Mouse (Mus musculus) left cerebral cortex, postnatal 25 days (tissue): Measurements from ENCODE around the gene Dclk1. TPM values are rescaled to one million over a fixed set of nuclear protein-coding genes. Genes with fewer than 3 reads are reported as not detected.

Source experiments
- DNase-seq, 2 experiments: peaks; one replicate each; pipeline ENCODE4 v3.0.0; 2022; ENCODE audit warnings: low spot score in 2 of 2, mixed read lengths in 1 of 2
- intact Hi-C: fragments of 180-260 bp; cut with DNase I; formaldehyde crosslinking; loops from one replicate; pipeline ENCODE4 v1.15.1; 2025
- total RNA-seq, 2 experiments: library from RNA; stranded (reverse); gene quantifications; 2 replicates each; pipeline ENCODE4 v1.2.3; 2021

The Dclk1 gene
- total RNA-seq, 2 experiments from 2014 or later: 1,039 to 1,049 TPM

DNA sequence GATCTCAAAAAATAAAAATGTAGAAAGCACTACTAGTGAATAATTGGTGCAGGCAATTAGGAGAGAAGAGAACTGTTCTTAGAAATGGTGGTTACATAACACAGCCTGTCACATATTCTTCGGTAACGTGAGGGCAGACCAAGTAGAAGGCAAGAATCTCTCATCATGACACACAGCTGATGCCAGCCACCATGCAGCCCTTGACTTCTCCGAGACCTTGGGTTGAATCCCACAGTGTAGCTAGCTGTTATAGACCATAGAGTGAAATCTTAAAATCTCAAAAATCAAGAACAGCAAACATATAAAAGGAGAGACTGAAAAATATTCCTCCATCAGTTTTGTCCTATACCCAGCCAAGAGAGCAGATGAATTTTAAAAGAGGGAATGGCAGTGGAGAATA, 189.1 kb downstream of the Dclk1 start:
- intact Hi-C loops: no loop called here
- no peak for DNase-seq

DNA sequence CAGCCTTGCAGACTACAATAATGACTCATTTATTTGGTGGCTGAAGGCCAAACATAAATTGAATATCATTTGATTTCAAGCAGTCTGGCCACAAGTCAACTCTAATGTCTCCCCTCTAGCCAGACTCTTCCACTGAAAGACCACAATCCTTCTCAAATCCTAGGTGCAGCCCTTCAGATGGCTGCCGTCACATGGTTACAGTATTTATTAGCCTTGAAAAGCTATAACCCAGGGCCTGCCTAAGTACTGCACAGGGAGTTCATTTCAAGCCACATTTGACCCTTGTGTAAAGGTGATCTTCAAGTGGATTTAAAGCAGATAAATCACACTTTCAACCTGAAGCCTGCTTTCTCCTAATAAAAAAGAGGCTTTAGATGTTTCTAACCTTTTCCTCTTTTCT, 192.1 kb downstream of the Dclk1 start:
- DNase-seq: no peak
- intact Hi-C loops: no loop called here

DNA sequence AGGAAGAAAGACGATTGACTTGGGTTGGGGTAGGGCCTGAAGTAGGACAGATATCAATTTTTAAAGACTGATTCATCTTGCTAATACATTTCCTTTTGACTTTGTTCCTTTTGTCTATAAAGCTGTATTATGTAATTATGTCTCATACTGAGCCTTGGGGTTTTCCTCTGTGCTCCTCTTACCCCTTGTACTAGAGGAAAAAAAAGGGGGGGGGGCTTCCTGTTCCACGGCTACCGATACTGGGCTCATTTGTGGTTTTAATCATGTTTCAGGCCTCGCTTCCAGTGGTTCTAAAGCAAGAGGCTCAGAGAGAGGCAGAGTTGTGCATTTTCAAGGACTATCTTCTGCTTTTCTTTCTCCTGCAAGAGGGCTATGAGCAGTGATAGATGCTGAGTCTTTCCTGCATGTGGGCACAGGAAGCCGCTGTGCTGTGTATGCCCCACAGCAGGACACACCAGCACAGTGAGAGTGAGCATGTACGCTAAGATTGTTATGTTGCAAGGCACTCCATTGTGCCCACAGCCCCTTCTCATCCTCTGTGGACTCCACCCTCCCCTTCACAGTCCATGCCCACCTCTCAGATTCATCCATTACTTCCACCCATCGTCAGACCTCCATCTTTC, 196.8 kb downstream of the Dclk1 start:
- no peak for DNase-seq
- intact Hi-C loops: no loop called here

DNA sequence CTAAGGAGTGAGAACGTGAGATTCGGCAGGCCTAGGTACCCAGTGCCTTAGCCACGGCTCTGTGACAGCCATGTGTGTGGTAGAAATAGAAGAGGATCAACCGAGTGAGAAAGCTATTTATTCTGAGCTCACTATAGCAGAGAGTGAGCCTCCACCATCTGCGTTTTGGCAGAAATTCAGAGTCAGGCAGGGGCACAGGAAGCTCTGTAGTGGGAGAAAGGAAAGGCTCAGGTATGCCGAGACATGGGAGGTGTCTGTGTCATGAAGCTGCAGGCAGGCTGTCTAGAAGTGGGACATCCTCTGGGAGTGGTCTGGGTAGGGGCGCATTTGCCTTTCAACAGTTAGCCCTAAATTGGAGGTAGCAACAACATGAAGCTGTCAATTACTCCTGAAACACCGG, 198.2 kb downstream of the Dclk1 start:
- intact Hi-C loops: loop anchor here (5.0 kb wide), 1 partner anchor 37 kb away; no protein-coding TSS in a partner anchor
- DNase-seq: peak; percentile 60 to 91

DNA sequence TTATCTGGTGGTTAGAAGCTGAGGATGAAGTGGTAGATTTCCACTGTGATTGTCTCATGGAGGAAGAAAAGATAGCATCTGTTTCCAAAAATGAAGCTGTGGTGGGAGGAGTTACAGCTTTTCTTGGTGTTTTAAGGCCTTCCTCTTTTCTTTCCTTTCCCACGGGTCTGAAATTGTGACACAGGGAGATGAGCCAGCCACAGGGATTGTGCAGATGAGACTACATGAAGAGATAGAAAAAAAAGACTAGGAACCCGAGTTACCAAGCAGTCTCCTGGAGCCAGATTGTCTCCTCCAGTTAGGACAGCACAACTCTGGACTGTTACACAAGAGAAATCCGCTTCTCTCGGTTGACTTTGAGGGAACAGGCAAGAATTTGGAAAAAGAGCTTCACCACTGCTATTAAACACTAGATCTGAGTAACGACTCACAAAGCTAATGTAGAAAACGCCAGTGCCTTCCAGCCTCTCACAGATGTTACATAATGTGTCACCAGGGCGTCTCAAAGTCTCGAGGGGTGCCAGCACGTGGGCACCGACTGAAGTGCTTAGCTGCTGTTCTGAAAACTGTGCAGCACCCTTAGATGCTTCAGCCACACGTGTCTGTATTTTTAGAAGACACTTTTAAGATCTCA, 200.0 kb downstream of the Dclk1 start:
- peak; percentile 70 to 92 for DNase-seq
- intact Hi-C loops: loop anchor here (2.0 to 5.0 kb wide), 4 partner anchors 17 to 35 kb away; no protein-coding TSS in a partner anchor

DNA sequence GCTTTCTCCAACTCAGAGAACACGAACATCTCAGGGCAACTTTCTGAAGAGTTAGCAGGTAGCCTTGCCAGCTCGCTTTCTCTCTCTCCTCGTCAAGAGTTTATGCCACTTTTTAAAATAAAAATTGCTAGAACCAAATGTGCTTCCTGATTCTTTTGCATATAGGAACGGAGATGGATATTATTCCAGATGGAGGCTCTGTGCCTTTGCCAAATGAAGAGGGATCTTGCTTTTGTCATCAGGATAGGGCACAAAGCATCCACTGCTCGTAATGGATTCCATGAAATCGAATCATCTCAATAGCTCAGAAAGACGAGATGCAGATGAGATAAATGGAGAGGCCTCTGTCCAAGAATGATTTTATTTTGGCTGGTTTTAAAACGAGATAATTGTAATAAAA, 201.1 kb downstream of the Dclk1 start:
- intact Hi-C loops: loop anchor here (2.0 to 5.0 kb wide), 4 partner anchors 18 to 34 kb away; no protein-coding TSS in a partner anchor
- DNase-seq: peak in 1 of 2 experiments; percentile 72

DNA sequence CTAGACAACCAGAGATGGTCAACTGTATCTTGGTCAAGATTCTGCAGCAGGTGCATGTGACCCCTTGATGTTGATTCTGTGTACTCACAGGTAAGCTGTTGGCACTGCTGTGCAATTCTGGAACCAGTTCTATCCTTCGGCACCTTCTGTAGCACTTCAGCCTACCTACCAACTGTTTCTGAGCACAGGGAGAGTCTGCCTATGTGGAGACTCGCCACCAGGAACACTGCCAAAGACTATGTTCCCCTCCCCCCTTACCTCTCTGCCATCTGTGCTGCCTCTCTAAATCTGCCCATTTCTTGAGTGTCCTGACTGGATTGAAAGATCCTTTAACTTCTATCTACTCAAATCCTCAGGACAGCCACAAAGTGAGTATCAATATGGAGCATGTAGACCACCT, 201.6 kb downstream of the Dclk1 start:
- DNase-seq: peak in 1 of 2 experiments; percentile 82
- intact Hi-C loops: loop anchor here (2.0 to 5.0 kb wide), 4 partner anchors 17 to 34 kb away; no protein-coding TSS in a partner anchor

DNA sequence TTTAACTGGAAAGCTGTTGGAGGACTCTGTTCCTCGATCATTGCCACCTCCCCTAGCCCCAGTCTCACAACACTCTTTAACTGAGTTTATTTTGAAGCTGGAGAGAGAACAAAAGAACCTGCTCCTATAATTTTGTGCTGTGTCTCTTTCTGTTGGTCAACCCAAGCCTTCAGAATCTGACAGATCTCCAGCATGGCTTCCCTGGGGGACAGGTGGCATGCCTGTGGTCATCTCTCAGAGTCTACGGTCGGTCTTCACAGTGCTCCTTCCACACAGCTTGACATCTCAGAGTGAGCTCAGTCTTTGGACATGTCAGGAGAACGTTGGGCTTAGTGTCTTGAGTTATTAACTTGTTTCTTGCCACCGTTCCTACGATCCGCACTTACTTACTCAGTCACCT, 204.5 kb downstream of the Dclk1 start:
- no peak for DNase-seq
- intact Hi-C loops: no loop called here

DNA sequence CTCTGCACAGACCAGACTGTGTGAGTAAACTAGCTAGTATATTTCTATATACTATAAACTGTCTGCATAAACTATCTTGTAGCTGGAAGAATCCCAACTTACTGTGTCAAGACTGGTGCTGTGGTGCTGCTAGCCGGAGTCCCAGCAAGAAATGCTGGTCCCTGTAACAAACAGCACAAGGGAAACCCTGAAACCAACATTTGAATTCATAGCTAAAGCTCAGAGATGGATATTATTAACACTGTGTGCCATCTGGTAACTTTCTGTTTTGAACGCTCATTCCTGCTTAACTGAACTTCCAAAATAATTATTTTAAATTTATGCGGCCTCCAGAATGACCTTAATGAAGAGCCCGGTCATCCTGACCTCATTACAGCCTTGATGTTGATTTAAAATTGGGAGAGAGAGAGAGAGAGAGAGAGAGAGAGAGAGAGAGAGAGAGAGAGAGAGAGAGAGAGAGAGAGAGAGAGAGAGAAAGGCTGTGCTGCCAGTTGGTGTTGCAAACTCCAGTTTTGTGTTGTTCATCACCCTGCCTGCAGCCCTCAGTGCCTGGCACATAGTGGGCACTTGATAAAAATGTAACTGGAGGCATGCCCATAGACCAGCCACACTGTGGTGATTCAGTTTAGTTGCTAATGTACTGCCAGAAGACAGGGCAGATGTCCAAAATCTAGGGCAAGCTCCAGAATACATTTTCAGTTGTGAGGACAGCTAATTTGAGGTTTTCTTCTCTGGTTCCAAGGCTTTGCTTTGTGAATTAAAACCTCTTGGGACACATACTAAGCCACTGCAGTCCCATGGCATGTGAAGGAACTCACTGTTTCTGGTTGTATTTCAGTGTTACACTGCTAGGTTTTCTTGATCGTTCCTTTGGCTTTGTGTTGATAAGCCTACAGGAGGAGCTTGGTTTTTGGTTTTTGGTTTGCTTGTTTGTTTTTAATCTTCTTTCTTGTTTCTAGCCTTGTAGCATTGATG, 205.6 kb downstream of the Dclk1 start:
- intact Hi-C loops: loop anchor here (1.0 kb wide), 2 partner anchors 14 to 23 kb away; no protein-coding TSS in a partner anchor
- peak; percentile 81 to 98 for DNase-seq

DNA sequence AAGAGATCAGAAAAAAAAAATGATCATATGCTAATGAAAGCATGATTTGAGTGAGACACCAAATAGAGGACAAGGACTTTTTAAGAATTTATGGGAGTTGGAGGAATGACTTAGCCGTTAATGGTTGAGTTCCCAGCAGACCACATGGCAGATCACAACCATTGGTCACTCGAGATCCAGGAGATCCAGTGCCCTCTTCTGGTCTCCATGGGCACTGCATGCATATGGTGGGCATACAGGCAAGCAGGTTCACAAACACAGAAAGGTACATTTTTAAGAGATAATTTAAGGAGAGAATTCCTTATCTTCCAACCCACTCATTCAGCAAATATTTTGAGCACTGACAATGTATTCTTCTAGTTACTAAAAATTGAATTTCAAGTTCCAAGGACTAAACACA, 207.0 kb downstream of the Dclk1 start:
- intact Hi-C loops: no loop called here
- no peak for DNase-seq

DNA sequence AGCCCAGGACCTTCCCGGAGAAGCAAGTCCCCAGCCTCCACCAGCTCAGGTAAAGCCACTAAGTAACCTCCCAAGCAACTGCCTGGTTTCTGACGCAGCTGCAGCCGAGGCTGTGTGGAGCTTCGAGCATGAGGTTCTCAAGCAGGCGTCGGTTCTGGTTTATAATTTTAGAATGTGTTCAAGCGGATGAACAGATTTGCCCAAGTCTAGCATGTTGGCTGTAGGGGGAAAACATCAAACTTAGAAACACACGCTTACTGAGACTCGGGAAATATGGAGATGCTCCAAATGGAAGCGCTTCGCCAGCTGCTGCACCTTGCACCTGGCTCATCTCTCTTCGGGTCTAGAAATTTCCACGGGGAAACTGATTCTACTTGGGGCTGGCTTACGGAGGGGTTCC, 208.9 kb downstream of the Dclk1 start:
- peak in 1 of 2 experiments; percentile 92 for DNase-seq
- intact Hi-C loops: loop anchor here (1.0 kb wide), 2 partner anchors 10 to 36 kb away; no protein-coding TSS in a partner anchor

DNA sequence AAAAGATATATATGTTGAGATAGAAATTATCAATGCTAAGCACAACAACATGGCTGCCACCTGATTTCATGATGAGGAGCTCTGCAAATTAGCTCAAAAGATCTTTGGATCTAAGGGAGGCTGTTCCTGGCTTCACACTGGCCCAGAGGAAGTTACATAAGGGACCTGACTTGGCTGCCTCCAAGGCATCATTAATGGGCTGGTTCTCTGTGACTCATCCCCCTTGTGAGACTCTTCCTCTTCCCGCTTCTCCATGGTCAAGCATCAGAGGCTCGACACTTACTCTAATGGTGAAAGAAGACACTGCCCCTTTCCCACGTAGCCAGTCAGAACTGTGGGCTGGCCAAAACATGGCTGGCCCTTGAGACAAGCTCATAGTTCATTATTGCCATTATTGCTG, 209.7 kb downstream of the Dclk1 start:
- intact Hi-C loops: loop anchor here (1.0 kb wide), 2 partner anchors 11 to 37 kb away; no protein-coding TSS in a partner anchor
- no peak for DNase-seq

DNA sequence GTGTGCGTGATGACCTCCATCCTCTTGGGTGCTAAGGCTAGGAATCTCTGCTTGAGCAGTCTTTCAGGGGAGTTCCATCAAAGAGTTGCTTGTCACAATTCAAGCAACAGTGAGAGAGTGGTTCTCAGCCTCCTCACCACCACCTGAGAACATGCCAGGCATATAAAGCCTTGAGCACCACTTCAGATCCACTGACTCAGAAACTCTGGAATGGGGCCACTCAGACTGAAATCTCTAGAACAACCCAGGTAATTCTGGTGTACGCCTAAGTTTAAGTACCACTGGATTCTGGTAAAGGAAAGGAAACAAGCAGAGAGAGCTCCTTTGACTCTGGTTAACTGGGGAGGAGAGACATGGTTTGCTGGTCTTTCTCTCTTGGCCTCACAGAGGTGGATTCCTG, 210.3 kb downstream of the Dclk1 start:
- intact Hi-C loops: no loop called here
- DNase-seq: peak in 1 of 2 experiments; percentile 72

DNA sequence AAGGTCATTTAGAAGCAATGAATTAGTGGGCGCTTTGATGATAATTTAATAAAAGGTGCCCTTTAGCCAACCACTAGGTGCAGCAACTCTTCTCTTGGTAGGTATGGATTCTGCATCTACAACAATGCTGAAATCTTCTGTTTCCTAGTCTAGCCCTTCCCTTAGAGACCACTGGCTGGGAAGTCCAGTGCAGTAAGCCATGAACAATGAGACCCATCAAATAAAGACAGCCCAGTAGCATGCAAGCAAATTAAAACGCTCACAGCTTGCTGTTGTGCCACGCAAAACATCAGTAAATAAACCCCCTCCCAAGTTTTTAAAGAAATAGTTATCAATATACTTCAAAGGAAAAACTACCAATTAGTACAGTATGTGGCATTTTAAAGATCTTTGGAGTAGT, 218.9 kb downstream of the Dclk1 start:
- intact Hi-C loops: loop anchor here (1.0 to 2.0 kb wide), 2 partner anchors 13 to 18 kb away; no protein-coding TSS in a partner anchor
- no peak for DNase-seq

DNA sequence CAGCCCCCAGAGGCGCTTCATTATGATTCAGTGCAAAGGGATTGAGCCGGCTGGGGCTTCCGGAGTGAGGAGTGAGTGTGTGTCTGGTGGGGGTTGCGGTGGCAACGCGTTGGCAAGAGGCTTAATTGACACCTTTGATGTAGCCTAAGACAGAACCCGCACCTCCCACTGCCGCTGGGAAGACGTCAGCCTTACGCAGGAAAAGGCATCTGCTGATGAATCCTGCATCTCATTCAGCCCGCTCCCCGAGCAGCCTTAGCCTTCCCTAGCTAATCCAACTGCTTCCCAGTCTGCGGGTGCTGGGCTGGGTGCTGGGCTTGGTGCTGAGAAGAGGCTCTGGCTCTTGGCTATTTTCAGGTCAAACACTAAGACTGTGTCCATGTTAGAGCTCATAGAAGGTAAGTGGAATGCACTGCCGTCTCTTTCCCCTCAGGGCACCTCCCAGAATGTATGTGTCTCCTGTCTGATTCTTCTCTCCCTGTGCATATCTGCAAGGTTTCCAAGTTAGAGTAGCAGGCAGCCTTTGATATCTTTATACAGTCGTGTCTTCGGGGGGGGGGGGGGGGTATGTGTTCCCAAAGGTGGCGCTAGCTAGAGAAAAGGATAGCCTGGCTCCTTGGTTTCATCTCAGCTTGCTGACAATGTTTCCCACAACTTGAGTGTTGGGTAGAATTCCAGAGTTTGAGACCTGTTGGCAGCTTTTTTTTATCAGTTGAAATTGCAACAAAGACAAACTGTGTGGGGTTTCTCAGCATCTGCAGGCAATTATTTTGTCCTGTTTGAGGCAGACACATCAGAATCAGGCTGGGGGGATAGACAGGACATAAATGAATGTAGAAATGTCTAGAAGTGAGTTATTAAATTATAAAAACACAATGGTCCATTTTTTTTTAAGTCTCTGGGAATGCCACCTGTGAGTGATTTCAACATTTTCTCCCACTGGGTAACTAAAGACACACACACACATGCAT, 219.8 kb downstream of the Dclk1 start:
- DNase-seq: peak; percentile 88 to 99
- intact Hi-C loops: loop anchor here (1.0 to 2.0 kb wide), 3 partner anchors 14 to 47 kb away; no protein-coding TSS in a partner anchor

DNA sequence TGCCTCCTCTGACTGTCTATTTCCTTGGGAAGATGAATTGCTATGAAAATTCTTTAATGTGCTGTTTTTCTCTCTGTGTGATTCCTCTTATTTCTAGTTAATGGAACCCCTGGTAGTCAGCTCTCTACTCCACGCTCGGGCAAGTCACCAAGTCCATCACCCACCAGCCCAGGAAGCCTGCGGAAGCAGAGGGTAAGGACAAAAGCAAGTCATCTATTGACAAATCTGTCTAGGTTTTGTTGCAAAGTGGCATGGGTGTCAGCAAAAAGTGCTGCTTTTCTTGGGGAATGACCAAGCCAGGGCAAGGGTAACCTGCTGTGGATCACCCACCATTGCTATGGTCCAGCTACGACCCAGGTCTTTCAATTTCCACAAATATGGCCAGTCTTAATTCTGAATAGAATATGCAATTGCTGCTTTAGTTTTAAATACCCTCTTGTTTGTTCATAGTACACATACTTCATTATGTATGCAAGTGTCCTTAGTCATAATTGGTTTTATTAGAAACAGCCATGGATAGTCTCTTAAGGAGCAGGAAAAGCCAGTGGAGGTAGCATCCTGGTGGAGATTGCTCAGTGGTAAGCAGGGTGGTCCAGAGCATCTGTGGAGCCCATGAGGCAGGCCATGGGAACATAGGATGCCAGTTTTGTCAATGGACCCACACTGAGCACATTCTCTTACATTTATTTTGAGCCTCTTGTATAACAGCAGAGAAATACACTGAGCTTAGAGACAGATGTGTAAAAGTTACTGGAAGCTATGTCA, 220.9 kb downstream of the Dclk1 start:
- intact Hi-C loops: loop anchor here (2.0 kb wide), 1 partner anchor 48 kb away; no protein-coding TSS in a partner anchor
- DNase-seq: no peak

DNA sequence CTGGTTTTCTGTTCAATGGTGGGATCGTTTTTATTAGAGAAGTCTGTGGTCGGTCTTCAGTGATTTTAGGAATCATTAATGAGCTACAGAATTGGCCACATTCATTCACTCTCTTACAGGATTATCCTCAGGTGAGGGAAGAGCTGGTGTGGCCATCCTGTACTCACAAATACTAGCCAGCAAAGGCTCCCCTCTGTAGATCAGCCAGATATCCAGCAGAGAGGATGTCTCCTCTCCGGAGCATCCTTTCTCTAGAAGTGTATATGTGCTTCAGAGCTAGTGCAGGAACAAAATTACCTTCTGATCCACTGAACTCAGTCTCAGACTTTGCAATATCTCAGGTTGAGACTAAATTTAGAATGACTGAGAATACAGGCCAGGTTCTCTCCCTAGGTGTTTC, 222.1 kb downstream of the Dclk1 start:
- no peak for DNase-seq
- intact Hi-C loops: loop anchor here (2.0 kb wide), 1 partner anchor 91 kb away; no protein-coding TSS in a partner anchor

DNA sequence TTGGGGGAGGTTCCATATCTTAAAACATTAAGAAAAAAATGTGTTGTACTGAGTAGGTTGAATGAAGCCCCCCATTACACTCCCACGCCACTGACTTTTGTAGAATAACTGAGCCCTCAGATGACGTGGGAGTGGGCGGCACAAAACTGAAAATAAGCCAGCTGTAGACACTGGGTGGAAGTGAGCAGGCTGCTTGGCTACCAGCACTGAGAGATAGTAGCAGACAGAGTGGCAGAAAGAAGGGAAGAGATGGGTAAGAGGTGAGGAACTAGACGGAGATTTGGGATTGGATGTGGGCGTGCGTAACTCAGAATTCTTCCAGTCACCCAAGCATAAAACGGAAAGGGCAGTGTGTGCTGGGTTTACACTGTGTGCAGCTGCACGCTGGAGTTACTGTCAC, 223.6 kb downstream of the Dclk1 start:
- DNase-seq: peak in 1 of 2 experiments; percentile 84
- intact Hi-C loops: loop anchor here (2.0 kb wide), 1 partner anchor 93 kb away; no protein-coding TSS in a partner anchor
